Mouse (Mus musculus) A20 (cell line): ENCODE measurements around the gene Clcn5.

Source experiments
- DNase-seq: peaks from one replicate; pipeline ENCODE4 v3.0.0-alpha.2; 2011; ENCODE audit warnings: low read depth, low spot score

The Clcn5 gene

DNA sequence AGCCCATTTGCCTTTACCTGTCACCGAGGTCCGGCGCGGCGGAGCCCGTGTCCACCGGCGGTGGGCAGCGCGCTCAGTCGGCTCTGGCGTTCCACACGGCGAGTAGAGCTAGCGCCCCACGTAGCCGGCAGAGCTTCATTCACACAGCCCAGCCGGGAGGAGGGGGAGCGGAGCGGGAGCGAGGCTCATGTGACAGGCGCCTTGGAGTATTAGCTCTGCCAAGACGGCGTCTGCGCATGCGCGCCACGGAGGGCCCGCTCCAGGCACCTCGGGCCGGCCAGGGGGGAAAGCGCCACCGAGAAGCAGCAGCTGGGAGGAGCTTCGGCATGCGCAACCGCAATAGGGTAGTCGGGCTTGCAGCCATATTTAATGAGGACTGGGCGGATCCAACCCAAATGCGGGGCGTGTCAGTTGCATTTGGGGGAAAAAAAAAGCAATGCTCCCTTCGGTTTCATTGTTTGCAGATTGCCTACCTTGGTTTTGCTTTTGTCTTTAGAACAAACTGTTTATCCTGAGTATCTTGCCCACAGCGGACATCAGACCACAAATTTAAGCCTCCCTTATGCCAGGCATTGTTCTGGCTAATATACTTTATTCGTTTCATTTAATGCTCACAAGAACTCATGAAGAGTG lies at the start of gene Clcn5:
Gene Clcn5 (minus strand): TSS at position 270 of the 633 bp plus-strand sequence.
- DNase-seq, result peak; percentile 93

DNA sequence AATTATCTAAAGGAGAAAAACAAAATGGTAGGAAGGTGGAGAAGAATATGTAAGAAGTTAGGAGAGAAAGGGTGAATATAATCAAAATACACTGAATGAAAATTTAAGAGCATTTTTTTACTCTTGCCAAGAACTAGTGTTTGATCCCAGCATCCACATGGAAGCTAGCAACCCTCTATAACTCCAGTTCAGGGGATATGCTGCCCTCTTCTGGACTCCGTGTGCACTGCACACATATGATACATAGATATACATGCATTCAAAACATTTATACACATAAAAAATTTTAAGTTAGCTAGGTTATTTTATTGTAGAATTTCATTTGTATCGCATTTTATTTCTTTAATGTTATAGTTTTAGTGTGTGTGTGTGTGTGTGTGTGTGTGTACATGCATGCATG lies 6.3 kb upstream of the Clcn5 start:
- DNase-seq, result peak; percentile 36

DNA sequence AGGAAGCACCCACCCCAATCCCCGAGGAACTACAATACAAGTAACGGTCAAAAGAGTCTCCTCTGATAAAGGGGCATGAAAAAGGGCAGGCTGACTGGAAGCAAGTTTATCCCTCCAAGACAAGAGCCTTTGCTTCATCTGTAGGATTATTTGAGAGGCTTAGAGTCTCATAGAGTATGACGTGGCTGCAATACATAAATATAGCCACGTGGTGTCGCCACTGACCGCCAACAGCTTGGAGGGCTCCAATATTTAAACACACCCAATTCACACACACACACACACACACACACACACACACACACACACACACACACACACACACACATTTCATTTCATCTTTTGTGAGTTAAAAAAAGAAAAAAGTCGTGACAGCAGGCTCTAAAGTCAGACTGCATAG lies 3.1 kb upstream of the Clcn5 start:
- peak; percentile 62 for DNase-seq

DNA sequence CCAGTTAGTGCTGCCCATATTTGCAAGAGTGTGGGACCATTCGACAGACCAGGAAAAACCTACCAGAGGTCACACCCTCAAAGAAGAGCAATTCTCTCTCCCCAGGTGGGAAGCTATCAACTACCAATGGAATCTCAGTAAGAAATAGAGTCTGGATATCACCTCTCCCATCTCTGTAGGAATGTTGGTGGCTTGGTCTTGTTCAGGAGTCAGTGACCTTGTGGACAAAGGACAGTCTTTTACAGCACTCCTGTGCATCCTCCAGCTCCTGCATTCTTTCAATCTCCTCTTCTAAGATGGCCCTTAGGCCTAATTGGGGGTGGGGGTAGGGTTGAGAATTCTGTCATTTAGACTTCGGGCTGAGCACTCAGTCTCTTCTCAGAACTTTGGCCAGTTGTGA lies 1.4 kb upstream of the Clcn5 start:
- DNase-seq, result no peak

GRCm38 (mm10) chrX:7318551-7319025 lies 570 bp downstream of the Clcn5 start:
- DNase-seq, result no peak

DNA sequence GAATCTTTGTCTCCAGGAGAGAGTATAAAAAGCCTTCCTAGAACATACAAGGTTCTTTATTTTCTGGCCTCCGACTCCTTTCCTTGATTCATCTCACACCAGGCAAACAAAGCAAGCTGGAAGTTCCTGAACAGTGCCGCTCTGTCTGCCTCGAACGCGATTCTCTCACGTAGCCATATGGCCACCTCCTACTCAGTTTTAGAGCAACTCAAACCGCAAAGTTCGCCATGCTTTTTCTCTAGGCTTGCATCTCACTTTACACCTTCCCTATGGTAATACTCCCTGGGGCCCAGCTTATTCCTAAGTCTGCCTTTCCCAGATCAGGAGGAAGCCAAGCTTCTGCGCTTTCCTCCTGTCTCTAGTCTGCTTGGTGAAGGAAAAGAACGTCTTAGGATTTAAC lies 4.0 kb downstream of the Clcn5 start:
- no peak for DNase-seq

- DNase-seq, result no peak
Observed at GRCm38 (mm10) chrX:7314645-7315044, 4.5 kb downstream of the Clcn5 start.

DNA sequence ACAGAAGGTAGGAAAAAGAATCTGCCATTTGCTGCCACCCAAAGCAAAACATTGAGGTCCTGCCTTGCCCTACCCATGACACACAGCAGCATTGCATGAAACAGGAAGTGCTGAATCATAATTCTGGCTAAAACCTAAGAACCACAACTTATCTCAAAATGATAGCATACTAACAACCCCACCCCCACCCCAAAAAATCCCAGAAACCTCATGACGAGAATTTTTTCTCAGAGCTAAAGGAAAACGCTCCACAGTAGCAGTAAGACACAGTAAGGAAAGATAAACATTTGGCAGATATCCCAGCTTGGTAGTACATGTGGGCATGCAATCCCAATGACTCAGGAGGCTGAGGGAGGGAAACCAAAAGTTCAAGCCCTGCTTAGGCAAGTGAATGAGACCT lies 10.9 kb downstream of the Clcn5 start:
- peak; percentile 11 for DNase-seq

GRCm38 (mm10) chrX:7306861-7307260 lies 12.3 kb downstream of the Clcn5 start:
- no peak for DNase-seq

- peak; percentile 48 for DNase-seq
Observed at GRCm38 (mm10) chrX:7292981-7293380, 26.2 kb downstream of the Clcn5 start.

- DNase-seq, result no peak
Observed at GRCm38 (mm10) chrX:7292151-7292768, 26.9 kb downstream of the Clcn5 start.

GRCm38 (mm10) chrX:7288976-7289375 lies 30.2 kb downstream of the Clcn5 start:
- DNase-seq, result no peak

- no peak for DNase-seq
Observed at GRCm38 (mm10) chrX:7287051-7287734, 32.0 kb downstream of the Clcn5 start.

DNA sequence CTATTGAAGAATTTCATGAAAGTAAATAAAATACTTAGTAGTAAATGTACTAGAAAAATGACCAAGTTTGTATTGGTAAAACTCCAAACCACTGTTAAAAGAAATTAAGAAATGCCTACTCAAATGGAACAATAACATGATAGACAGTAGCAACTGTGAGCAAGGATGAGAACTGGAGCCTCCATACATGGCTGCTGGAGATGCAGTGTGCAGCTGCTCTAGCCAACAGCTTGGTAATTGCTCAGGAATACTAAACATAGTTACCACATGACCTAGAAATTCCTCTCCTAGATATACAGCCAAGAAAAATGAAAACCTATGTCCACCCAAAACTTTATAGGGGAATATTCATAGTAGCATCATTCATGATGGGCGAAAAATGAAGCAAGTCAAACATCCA lies 36.5 kb downstream of the Clcn5 start:
- DNase-seq, result no peak

- DNase-seq, result no peak
Observed at GRCm38 (mm10) chrX:7279722-7280121, 39.4 kb downstream of the Clcn5 start.

GRCm38 (mm10) chrX:7276564-7276963 lies 42.6 kb downstream of the Clcn5 start:
- DNase-seq, result no peak

DNA sequence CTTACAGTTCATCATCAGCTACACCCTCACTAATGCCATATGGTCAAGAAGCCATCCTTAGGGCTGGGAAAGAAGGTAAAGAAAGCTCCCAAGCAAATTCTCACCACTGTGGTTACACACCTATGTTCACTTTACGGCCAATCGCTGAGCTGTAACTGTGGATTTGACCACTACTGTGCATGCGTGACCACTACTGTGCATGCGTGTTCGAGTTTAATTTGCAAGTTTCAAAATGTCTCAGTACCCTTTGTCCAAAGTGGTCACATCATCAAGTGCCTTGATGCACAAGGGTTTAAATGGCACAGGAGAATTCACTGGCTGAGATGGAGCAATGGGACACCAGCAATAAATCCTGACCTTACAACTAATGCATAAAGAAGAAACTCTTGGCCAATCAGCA lies 58.0 kb downstream of the Clcn5 start:
- no peak for DNase-seq

DNA sequence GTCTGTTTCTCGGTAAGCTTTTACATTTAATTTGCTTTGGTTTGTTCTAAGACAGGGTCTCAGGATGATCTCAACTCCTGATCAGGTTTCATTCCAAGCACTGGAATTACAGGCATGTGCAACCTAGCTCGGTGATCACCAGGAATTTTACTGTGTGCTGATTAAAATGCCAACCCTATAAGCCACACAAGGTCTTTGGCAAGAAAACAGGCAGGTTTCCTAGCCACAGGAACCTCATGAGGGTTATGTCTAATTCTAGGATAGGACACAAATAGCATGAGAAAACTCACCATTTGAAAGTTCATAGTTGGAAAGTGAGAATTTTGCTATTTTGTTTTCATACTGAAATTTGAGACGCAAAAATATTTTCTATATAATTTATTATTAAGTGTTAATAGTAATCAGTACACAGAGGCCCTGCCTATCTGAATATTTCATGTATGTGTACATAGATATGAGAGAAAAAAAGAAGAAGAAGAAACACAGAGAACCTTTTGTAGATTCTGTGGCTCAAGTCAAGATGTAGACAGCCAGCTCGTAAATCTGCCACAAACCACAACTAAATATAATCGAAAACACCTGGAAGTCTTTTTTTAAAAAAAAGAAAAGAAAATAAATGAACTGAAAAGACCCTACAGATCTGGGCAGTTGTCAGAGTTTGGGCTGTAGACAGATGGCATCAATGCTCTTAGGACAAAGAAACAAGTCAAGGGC lies 58.6 kb downstream of the Clcn5 start:
- no peak for DNase-seq

DNA sequence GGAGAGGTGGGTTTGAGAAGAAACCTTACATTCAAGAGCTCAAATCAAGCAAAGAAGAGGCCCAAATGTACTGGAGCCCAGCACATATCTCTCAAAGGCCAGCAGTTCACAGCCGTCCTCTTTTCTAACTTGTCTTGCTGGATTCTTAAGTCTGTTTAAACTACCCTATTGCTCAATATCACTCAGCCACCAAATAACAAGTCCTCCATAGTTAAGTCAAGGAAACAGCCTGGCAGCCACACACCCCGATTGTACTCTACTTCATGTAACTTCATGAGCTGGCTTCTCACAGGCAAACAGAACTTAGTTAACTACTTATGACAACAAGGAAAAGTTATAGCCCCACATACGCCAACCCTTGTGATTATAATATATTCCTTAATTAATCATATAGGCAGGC lies 59.4 kb downstream of the Clcn5 start:
- no peak for DNase-seq

DNA sequence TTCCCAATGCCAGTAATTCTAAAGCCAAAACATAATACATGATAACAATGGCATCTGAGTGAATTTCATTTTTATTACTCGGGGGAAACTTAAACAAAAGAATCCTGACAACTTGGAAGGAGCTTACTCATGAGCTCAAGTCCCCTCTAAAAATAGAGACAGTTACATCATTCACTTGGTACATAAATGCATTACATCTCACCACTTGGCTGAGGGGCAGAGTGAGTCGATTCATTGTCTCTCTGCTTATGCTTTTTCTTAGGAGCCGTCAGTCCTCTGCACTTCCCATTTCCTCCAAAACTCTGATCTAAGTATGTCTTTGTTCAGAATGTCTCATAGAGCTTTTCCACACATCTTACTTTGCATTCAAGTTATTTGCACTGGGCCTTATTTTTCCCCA lies 63.1 kb downstream of the Clcn5 start:
- DNase-seq, result no peak

DNA sequence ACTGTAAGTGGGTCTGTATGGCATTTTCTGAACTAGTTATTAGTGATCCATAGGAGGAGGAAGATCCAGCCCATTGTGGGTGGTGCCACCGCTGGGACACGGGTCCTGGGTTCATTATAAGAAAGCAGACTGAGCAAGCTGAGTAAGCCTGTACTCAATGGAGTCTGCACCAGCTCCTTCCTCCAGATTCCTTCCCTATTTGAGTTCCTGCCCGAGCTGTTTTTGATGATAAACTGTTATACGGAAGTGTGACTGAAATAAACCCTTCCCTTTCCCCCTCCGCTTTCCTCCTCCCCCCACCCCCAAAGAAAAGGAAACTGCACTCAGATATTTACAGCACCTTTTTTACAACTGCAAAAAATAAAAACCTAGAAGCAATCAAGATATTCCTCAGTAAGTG lies 115.1 kb downstream of the Clcn5 start:
- no peak for DNase-seq

DNA sequence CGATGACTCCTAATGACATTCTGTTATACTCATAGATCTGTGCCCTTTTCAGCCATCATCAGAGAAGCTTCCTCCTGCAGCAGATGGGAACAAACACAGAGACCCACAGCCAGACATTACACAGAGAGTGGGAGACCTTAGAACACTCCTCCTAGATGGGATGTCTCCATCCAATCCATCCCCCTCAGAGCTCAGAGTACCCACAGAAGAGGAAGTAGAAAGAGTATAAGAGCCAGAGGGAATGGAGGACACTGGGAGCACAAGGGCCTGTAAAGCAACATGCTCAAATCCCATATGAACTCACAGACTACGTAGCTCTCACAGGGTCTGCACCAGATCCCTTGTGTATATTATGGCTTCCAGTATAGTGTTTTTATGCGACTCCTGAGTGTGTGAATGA lies 115.6 kb downstream of the Clcn5 start:
- no peak for DNase-seq
